Mouse (Mus musculus) neutrophil, adult 5-6 weeks (primary cell): ENCODE measurements around the gene Hmx3. TPM values are rescaled to one million over a fixed set of nuclear protein-coding genes. Genes with fewer than 3 reads are reported as not detected.

Experiments
- ATAC-seq: fragments of 151-379, 151-347 bp; 2 replicates; pipeline ENCODE4 v1.8.0; 2017; ENCODE audit warnings: mild to moderate bottlenecking, moderate TSS enrichment; ENCODE audit not compliant: insufficient number of reproducible peaks, poor library complexity, low FRiP score, severe bottlenecking; ENCODE audit errors: extremely low read depth
- total RNA-seq: library from RNA; stranded (forward); fragments of 200-1000 nt; gene quantifications from 2 replicates; pipeline ENCODE4 v1.2.3, GENCODE M21; 2017

The Hmx3 gene
- total RNA-seq, 1 experiment from 2014 or later = not detected

DNA sequence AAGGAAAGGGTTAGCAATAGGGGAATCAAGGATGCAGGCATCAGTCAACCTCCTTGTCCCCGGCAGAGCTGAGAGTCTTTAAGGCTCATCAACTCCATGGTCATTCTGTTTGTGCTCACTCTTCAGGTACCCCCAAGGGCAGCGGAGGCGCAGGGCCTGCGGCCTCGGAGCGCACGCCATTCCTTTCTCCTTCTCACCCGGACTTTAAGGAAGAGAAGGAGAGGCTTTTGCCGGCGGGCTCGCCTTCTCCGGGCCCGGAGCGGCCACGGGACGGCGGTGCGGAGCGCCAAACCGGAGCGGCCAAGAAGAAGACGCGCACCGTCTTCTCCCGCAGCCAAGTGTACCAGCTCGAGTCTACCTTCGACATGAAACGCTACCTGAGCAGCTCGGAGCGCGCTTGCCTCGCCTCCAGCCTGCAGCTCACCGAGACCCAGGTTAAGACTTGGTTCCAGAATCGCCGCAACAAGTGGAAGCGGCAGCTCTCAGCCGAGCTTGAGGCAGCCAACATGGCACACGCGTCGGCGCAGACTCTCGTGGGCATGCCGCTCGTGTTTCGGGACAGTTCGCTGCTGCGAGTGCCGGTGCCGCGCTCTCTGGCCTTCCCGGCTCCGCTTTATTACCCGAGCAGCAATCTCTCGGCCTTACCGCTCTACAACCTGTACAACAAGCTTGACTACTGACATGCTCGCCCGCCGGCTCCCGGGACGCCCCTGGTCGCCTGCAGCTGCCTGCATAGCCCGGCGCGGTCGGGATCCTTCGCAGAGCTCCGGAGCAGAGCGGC, 12.8 kb downstream of the Hmx3 start:
- ATAC-seq = no peak

- ATAC-seq = no peak
These were observed 13.4 kb downstream of the Hmx3 start for GRCm38 (mm10) chr7:131556116-131556515.

DNA sequence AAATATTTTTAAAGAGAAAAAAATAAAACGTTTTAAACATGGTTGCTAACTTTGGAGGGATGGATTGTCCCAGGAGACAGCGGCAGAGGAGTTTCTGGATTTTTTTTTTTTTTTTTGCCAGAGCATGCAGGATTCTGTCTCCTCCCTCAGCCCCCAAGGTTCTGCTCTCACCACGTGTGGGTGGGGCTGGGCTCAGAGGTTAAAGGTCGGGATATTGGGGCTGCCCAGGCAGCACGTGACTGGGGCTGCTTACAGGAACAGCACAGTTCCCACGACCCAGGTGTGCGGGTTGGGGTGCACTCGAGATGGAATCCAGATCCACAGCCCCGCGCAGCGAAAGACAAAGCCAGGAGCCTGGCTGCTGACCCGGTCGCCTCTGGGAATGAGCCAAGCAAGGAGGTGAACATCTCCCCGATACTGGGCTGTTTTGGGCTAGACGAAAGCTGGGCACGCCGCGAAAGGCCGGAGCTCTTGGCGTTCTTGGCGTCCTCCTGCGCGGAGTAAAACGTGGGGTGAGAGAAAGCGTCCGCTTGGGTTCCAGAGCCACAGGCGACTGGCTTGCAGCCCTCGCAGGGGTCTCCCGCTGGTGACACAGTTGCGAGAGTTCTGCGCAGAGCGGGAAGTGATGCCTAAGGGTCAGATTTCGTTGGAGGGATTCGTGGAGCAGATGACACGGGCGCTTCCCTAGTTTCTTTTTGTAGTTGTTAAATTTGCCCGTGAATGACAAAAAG, 14.0 kb downstream of the Hmx3 start:
- no peak for ATAC-seq

GRCm38 (mm10) chr7:131557751-131558150, 15.1 kb downstream of the Hmx3 start:
- ATAC-seq = no peak

DNA sequence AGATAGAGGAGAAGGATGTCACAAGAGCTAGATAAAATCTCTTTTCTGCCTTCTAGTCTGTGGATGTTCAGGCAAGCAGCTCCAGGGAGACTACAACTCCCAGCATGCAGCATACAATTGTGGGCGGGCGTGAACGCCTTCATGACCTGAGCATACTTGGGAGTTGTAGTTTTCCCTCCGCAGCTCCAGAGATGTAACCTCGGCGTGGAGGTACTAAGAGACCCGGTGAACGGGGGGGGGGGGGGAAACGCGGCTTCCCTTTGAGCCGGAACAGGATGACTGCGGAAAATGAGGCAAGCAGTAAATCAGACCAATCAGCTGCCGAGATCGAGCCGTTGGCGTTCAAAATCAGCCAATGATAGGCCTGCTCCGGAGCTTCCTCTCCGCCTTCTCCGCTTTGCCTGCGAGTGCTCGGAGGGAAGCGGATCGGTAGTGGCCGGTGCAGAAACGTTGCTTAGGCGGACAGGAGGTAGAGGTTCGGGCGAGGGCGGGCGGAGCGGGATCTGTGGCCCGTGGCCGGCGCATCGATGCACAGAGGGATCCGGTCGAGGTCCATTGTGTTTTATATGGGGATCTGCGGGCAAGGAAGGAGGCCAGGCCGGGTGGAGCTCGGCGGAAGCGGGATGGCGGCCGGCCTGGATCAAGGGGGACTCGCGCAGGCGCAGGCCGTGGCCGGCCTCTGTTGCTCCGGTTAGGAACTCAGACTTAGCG, 17.5 kb downstream of the Hmx3 start, which contains the start of gene Bub3:
Bub3 (plus strand) TSS at position 237 of the 711 bp plus-strand sequence.
- peak; percentile 95 for ATAC-seq

DNA sequence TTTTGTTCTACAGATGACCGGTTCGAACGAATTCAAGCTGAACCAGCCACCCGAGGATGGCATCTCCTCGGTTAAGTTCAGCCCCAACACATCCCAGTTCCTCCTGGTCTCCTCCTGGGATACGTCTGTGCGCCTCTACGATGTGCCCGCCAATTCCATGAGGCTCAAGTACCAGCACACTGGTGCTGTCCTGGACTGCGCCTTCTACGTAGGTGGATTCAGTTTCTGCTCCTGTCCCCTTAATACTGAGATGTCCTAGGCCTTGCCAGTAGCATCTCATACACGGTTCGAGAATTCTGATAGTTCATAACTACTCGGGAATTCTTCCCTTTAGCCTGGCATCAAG, 18.0 kb downstream of the Hmx3 start:
- ATAC-seq = no peak

GRCm38 (mm10) chr7:131575246-131575645, 32.6 kb downstream of the Hmx3 start:
- ATAC-seq = no peak

DNA sequence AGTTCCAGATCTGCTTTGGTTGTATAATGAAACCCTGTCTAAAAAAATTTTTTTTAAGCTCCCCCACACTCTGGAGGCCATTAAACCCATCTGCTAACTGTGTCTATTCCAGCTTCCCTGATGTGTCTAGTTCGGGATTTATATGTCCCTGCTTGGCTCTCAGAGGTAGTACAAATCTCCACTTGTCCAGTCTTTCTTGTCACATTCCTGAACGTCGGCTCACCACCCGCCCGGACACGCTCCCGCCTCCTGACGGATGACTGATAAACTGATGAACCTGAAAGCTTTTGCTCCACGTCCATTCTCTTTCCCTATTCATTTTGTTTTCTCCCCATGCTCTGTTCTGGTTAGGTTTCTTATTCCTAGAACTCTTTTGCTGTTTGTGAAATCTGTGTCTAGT, 39.5 kb downstream of the Hmx3 start:
- ATAC-seq = no peak

GRCm38 (mm10) chr7:131585551-131585950, 42.9 kb downstream of the Hmx3 start:
- no peak for ATAC-seq

Other genes starting within 250 kb of the Hmx3 start
- not detected in 2 replicates for gene Cuzd1, start 220.6 kb upstream of the Hmx3 start, total RNA-seq
- gene Fam24b, start 213.4 kb upstream of the Hmx3 start, total RNA-seq = not detected in 2 replicates
- not detected in 2 replicates for gene Fam24a, start 209.0 kb upstream of the Hmx3 start, total RNA-seq
- gene 2310057M21Rik, start 180.1 kb upstream of the Hmx3 start, total RNA-seq = 6.6 and 7.2 TPM in 2 replicates
- 10.5 and 14.0 TPM in 2 replicates for gene Pstk, start 171.7 kb upstream of the Hmx3 start, total RNA-seq
- gene Ikzf5, start 132.3 kb upstream of the Hmx3 start, total RNA-seq = 30.1 and 31.6 TPM in 2 replicates
- gene Acadsb, start 132.3 kb upstream of the Hmx3 start, total RNA-seq = 36.5 and 39.2 TPM in 2 replicates
- not detected in 2 replicates for gene Hmx2, start 5.9 kb downstream of the Hmx3 start, total RNA-seq
- 51.1 and 52.5 TPM in 2 replicates for gene Bub3, start 17.4 kb downstream of the Hmx3 start, total RNA-seq